Mouse (Mus musculus): Measurements from ENCODE around the gene Hnf4a.

Gene Hnf4a

DNA sequence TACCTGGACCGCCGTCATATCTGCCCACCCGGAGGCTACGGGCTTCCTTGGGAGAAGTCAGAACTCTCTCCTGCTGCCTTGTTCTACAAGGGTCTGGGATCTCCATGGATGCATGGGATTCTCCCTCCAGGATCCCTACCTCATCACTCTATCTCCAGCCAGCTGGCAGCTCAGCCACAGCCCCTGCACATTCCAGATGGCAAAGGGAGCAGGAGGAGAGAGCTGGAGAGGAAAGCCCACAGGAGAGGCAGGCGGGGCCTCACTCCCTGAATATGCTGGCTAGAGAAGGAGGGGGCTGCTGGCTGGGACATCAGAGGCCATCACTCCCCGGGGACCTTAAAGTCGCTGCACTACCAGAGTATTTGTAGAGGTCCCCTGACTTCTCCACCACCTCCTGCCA is 15.3 kb upstream of the Hnf4a start:
- no peak for DNase-seq (ENCODE audit: low spot score in 2 of 2)

DNA sequence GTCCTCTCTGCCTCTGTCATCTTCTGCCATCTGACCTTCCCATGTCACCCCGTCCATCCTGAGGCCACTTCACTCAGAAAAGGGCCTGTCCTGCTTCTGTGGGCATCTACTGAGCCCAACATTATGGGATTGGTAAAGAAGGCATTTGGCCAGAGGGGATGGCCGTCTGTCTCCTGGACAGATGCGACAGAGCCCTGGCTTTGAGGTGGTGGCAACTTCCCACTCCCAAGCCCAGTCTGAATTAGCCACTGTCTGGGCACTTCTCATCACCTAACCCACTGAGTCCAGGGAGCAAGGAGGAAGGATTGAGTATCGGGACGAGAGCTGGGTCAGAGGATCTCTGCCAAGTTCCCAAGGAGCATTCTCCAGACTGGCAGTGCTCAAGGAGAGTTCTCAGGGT is 14.6 kb upstream of the Hnf4a start, which contains the start of gene R3hdml:
R3hdml (plus strand) TSS at position 301 of the 400 bp plus-strand sequence.
- no peak for DNase-seq (ENCODE audit: low spot score in 2 of 2)

DNA sequence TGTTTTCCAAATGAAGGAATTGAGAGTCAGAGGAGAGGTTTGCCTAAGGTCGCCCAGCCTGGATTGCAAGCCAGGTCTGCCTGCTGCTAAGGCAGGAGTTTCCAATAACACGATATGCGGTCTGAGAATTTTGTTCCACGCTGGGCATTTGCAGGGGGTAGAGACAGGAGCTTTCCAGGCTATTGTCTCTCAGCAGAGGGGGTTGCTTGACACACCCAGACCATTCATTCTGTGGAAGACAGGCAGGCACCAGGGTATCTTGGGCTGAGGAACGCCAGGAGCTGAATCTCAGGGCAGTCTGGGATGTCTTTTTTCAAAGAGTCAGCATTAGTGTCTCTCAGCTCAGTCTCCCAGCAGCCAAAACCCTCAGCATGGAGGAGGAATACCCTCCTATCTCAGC is 13.6 kb upstream of the Hnf4a start:
- no peak for DNase-seq (ENCODE audit: low spot score in 2 of 2)

DNA sequence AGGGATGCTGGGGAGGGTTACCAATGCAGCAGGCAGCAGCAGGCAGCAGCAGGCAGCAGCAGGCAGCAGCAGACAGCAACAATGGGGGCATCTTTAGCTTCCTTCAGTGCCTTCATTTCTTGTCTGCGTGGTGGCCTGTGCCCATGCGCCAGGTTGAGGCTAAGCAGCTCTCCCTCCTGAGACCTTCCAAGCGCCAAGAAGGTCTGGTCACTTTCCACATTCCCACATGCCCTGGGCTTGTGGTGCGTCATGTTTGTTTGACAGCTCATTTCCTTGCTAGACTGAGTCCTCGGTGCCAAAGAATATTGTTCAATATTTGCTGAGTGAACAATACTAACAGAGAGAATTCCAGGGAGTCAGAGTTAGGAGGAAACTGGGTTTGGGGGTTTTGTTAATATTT is 12.6 kb upstream of the Hnf4a start:
- no peak for DNase-seq (ENCODE audit: low spot score in 2 of 2)

DNA sequence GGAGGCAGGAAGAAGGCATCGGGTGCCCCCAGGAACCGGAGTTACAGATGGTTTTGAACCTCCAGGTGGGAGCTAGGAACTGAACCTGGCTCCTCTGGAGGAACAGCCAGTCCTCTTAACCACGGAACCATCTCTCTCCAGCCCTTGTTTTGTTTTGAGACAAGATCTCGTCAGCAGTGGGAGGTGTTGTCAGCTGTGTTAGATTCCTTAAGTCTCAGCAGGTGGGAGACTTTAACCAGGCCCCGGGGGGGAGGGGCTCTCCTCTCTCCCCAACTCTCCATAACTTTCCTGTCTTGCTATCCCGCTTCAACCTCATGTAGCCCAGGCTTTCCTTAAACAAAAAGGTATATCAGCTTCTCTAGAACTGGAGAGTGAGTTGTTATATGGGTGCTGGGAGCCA is 12.2 kb upstream of the Hnf4a start:
- DNase-seq (ENCODE audit: low spot score in 2 of 2), result no peak

DNA sequence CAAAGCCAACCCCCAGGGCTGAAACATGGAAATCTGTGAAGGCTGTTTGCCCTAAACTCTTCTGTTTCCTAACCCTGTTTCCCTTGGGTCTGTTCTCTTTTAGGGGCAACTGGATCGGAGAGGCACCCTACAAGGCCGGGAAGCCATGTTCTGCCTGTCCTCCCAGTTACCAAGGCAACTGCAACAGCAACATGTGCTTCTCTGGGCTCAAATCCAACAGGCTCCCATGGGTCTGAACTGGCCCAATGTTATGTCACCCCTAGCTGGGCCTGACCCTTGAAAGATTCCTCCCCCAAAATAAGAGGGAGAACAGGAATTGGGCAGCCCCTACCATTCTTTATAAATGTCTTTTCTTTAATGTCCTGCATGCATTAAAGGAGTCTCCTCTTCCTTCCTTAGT is 4.4 kb upstream of the Hnf4a start:
- DNase-seq (ENCODE audit: low spot score in 2 of 2), result no peak

DNA sequence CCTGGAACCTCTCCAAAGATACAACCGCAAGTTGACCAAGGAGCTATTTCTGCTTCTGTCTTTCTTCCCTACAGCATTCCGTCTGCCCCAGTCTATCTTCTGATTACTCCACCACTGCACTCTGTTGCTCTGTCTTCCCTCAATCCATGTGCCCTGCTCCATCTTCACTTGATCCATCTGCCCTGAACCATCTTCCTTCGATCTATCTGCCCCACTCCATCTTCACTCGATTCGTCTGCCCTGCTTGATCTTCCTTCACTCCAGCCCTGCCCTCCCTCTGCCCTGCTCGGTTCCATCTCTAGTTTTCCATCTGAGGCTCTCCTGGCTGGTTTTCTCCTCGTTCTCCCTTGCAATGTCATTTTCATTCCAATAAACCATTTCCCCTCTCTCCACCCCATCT is 3.4 kb upstream of the Hnf4a start:
- DNase-seq (ENCODE audit: low spot score in 2 of 2), result no peak

GRCm38 (mm10) chr2:163525761-163526243 is 19.2 kb downstream of the Hnf4a start:
- DNase-seq (ENCODE audit: low spot score in 2 of 2), result no peak

DNA sequence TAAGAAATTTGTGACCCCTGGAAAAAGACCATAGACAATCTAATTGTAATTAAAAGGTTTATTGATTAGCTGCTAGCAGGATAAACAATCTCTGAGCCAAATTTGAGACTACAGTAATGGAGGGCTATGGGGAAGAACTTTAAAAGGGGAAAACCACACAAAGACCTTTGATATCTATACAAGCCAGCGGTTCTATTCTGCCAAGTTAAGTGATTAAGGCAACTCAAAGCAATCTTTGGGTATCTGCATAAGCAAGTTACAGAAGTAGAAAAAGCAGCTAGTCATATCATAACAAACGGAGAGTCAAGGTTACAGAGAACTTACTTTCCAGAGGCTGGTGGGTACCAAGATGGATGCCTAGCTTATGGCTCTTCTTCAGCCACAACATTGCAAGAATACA is 20.9 kb downstream of the Hnf4a start:
- no peak for DNase-seq (ENCODE audit: low spot score in 2 of 2)

DNA sequence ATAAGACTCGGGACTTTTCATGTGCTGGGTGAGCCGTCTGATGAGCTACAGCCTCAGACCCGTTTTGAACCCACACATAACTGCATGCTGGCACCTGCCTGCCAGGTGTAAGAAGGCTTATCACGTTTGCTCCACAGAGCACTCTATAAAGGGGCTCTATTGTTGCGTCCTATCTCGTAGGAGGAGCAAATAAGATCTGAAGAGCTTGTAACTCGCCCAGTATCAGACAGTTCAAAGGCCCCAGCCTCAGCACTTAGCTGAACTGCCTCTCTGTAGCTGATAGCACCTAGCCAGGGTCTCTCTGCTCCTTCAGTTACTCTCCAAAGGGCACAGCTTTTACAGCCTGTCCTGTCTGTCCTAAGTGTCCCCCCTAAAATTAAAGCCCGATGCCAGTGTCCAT is 23.8 kb downstream of the Hnf4a start:
- DNase-seq (ENCODE audit: low spot score in 2 of 2), result no peak

GRCm38 (mm10) chr2:163531917-163532316 is 25.3 kb downstream of the Hnf4a start:
- DNase-seq (ENCODE audit: low spot score in 2 of 2), result peak in 1 of 2 experiments; percentile 61

DNA sequence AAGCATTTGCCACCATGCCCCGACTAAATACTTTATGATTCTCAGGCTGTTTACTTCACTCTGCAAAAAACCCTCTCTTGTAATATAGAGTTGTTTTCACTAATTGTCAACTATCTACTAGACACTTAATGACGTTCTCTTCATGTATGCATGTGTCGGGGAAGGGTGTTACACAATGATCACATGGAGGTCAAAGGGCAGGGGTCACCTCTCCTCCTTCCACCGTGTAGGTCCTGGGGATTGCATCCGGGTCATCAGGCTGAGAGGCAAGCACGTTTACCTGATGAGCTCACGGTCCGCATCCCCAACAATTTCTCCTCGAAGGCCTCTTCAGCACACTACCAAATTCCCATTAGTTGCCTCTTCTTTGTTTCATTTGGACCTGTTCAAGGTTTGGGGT is 26.6 kb downstream of the Hnf4a start:
- DNase-seq (ENCODE audit: low spot score in 2 of 2), result no peak

- DNase-seq (ENCODE audit: low spot score in 2 of 2), result peak; percentile 81 to 88
Observed at GRCm38 (mm10) chr2:163534958-163535524, 28.4 kb downstream of the Hnf4a start.

DNA sequence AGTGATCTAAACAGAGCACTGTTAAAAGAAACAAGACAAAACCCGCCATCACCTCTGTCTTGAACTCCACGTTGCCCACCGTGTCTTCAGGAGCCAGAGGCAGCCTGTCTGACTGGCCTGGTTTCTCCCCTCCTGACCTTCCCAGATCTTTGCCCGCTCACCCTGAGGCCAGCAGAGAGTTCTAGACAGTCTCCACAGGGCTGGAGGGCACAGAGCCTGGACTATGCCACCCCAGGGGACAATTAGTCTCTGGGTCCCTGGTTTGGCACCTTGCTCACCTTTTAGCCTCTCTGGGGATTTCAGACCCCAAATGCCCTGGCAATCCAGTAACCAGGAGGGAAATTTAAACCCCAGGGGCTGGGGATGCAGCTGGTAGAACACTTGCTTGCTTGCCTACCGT is 30.8 kb downstream of the Hnf4a start:
- DNase-seq (ENCODE audit: low spot score in 2 of 2), result no peak

DNA sequence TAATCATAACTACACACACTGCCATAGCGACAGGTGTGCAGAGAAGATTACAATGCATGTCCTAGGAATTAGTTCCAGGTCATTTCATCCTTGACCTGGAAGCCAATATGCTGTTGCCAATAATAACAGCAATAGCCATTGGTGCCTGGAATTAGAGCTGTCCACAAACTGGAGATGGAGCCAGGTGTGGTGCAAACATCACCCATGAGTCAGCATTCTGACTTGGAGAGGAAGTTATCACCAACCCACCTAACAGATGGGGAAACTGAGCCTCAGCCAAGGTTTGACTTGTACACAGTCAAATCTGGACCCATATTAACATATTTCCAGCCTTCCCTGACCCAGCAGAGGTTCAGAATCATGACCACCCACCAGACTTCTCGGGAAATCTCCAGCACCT is 31.8 kb downstream of the Hnf4a start:
- no peak for DNase-seq (ENCODE audit: low spot score in 2 of 2)

GRCm38 (mm10) chr2:163539321-163540040 is 32.9 kb downstream of the Hnf4a start:
- DNase-seq (ENCODE audit: low spot score in 2 of 2), result no peak

GRCm38 (mm10) chr2:163540231-163541117 is 33.9 kb downstream of the Hnf4a start:
- no peak for DNase-seq (ENCODE audit: low spot score in 2 of 2)

- no peak for DNase-seq (ENCODE audit: low spot score in 2 of 2)
Observed at GRCm38 (mm10) chr2:163541568-163542182, 35.1 kb downstream of the Hnf4a start.

DNA sequence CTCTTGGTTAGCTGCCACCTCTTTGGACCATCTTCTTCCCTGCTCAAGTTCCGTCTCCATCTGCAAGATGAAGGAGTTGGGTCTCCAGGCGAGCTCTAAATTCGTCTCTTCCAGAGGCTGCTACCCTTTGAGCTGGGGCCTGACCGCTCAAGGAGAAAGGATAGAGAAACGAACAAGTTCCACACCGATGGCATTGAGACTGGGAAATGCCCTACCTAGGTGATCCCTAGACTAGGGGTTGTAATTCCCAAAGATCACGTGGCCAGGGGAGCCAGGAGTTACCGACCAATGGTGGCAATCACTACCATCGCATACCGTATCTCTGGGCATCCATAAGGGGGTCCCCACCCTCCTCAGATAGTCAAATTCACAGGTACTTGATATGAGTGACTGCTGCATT is 36.1 kb downstream of the Hnf4a start:
- no peak for DNase-seq (ENCODE audit: low spot score in 2 of 2)

- DNase-seq (ENCODE audit: low spot score in 2 of 2), result no peak
Observed at GRCm38 (mm10) chr2:163546623-163547318, 40.2 kb downstream of the Hnf4a start.

- no peak for DNase-seq (ENCODE audit: low spot score in 2 of 2)
Observed at GRCm38 (mm10) chr2:163548822-163549221, 42.2 kb downstream of the Hnf4a start.
